Comparison of ENCODE assay signal across 10 mouse cellular contexts in genomic region chr2:180705066-180705465, GRCm38 (mm10). TPM values are rescaled to one million over a fixed set of nuclear protein-coding genes. Genes with fewer than 3 reads are reported as not detected.
DNase-seq lines count a peak whose midpoint lies in the region; ATAC-seq and TF ChIP-seq lines count a peak whose summit lies in the region.
"Had no signal": no experiment of that assay in that cellular context is flagged by ENCODE, and none has a peak within 500 bp of the region (broad histone marks: within the 10 kb centered on the region; RNA-seq: fewer than 3 reads in every experiment).

No protein-coding gene starts in this region.

- TF ChIP-seq CTCF in heart, postnatal 0 days (IDR thresholded peaks at IDR 0.05; ENCODE audit: low read depth): no peak
- TF ChIP-seq CTCF in spleen, adult 2 months (IDR thresholded peaks at IDR 0.05; ENCODE audit: extremely low read depth, insufficient read depth, insufficient read length, insufficient replicate concordance): no peak

- H3K4me1 ChIP-seq in heart, postnatal 0 days (ENCODE audit: control insufficient read depth, insufficient read depth): peaks cover 49% of the 10 kb centered on the region
- H3K4me1 ChIP-seq in spleen, adult 2 months (ENCODE audit: control insufficient read depth, insufficient read depth, insufficient read length): peaks cover 24% of the 10 kb centered on the region
- peaks cover 78% of the 10 kb centered on the region for H3K4me1 ChIP-seq in liver, embryonic 13.5 days (replicated peaks)
- H3K4me1 ChIP-seq in stomach, embryonic 15.5 days: peaks cover 35% of the 10 kb centered on the region

- TF ChIP-seq POLR2A in spleen, adult 2 months (IDR thresholded peaks at IDR 0.05; ENCODE audit: low read depth, low read length): no peak; the same call in 1 of the 2 replicates

- 64% methylated on average over 3 of the region's 3 CpGs for WGBS in heart, postnatal 0 days
- 22% methylated on average over 3 of the region's 3 CpGs for WGBS in spleen, adult 2 months
- WGBS in liver, embryonic 13.5 days (ENCODE audit: insufficient replicate concordance): 38% methylated on average over 3 of the region's 3 CpGs
- WGBS in stomach, embryonic 15.5 days: 71% methylated on average over 3 of the region's 3 CpGs

- H3K27me3 ChIP-seq in heart, postnatal 0 days (ENCODE audit: control insufficient read depth, insufficient read depth, low read length): no peaks in the 10 kb centered on the region
- no peaks in the 10 kb centered on the region for H3K27me3 ChIP-seq in spleen, adult 2 months (ENCODE audit: control insufficient read depth, insufficient read depth, low read length)
- no peaks in the 10 kb centered on the region for H3K27me3 ChIP-seq in liver, embryonic 13.5 days
- H3K27me3 ChIP-seq in stomach, embryonic 15.5 days (replicated peaks): no peaks in the 10 kb centered on the region
- H3K27me3 ChIP-seq: hindbrain, embryonic 13.5 days had no signal

- peak overlapping the region; percentile 27 for H3K4me2 ChIP-seq in heart, postnatal 0 days (ENCODE audit: low read depth, low read length)
- peak overlapping the region; percentile 90 for H3K4me2 ChIP-seq in liver, embryonic 13.5 days
- no peak overlapping the region for H3K4me2 ChIP-seq in stomach, embryonic 15.5 days
- H3K4me2 ChIP-seq: hindbrain, embryonic 13.5 days had no signal

- no peak overlapping the region for H3K4me3 ChIP-seq in heart, postnatal 0 days (ENCODE audit: low read depth, low read length)
- peak overlapping the region; percentile 4; the same call in 1 of the 2 replicates for H3K4me3 ChIP-seq in spleen, adult 2 months (ENCODE audit: extremely low read depth, insufficient read depth, insufficient read length)
- 0 out of 2 replicates have a peak overlapping the region, but pooled peaks have one; percentile 10 for H3K4me3 ChIP-seq in liver, embryonic 13.5 days (replicated peaks)
- H3K4me3 ChIP-seq in stomach, embryonic 15.5 days (replicated peaks): no peak overlapping the region
- H3K4me3 ChIP-seq: hindbrain, embryonic 13.5 days had no signal

- no peak for DNase-seq in heart, postnatal 0 days (ENCODE audit: low spot score)
- no peak for DNase-seq in heart, adult 18-20 months
- DNase-seq in spleen, adult 2 months (ENCODE audit: low read depth in 1 of 2, low spot score in 2 of 2): no peak
- no peak for DNase-seq in spleen, postnatal 10 days (ENCODE audit: low spot score in 2 of 2)
- DNase-seq in liver, embryonic 13.5 days: no peak
- no peak for DNase-seq in cerebellum, adult 8-10 months
- DNase-seq in frontal cortex, postnatal 10 days (ENCODE audit: low spot score in 2 of 2): no peak
- DNase-seq: retina, postnatal 1 day had no signal

- H3K36me3 ChIP-seq in heart, postnatal 0 days (replicated peaks; ENCODE audit: control insufficient read depth, insufficient read depth, low read length): no peaks in the 10 kb centered on the region
- no peaks in the 10 kb centered on the region for H3K36me3 ChIP-seq in spleen, adult 2 months (ENCODE audit: control insufficient read depth, insufficient read depth, low read length)
- peaks cover 27% of the 10 kb centered on the region for H3K36me3 ChIP-seq in liver, embryonic 13.5 days
- no peaks in the 10 kb centered on the region for H3K36me3 ChIP-seq in stomach, embryonic 15.5 days
- H3K36me3 ChIP-seq: hindbrain, embryonic 13.5 days had no signal

- ATAC-seq in heart, postnatal 0 days (ENCODE audit: insufficient read depth, low read depth): no peak
- no peak for ATAC-seq in liver, embryonic 13.5 days (ENCODE audit: low read depth)
- ATAC-seq in stomach, embryonic 15.5 days (ENCODE audit: insufficient read depth, low FRiP score, low read depth): no peak

- peak overlapping the region; percentile 83 for H3K27ac ChIP-seq in heart, postnatal 0 days (ENCODE audit: low read depth)
- peak overlapping the region; percentile 75 for H3K27ac ChIP-seq in spleen, adult 2 months (ENCODE audit: insufficient read depth, low read length)
- peak overlapping the region; percentile 93 for H3K27ac ChIP-seq in liver, embryonic 13.5 days
- H3K27ac ChIP-seq in stomach, embryonic 15.5 days: peak overlapping the region; percentile 31; the same call in 1 of the 2 replicates
- H3K27ac ChIP-seq: hindbrain, embryonic 13.5 days had no signal

- no peaks in the 10 kb centered on the region for H3K9me3 ChIP-seq in heart, postnatal 0 days (replicated peaks; ENCODE audit: control insufficient read depth, low read length)
- no peaks in the 10 kb centered on the region for H3K9me3 ChIP-seq in liver, embryonic 13.5 days (replicated peaks)
- H3K9me3 ChIP-seq in stomach, embryonic 15.5 days: no peaks in the 10 kb centered on the region
- H3K9me3 ChIP-seq: hindbrain, embryonic 13.5 days had no signal

- no peak for TF ChIP-seq EP300 in heart, postnatal 0 days (IDR thresholded peaks at IDR 0.05; ENCODE audit: low read depth)

- H3K9ac ChIP-seq in heart, postnatal 0 days (replicated peaks; ENCODE audit: low read depth, low read length): 0 out of 2 replicates have a peak overlapping the region, but pooled peaks have one; percentile 18
- peak overlapping the region; percentile 97 for H3K9ac ChIP-seq in liver, embryonic 13.5 days
- no peak overlapping the region for H3K9ac ChIP-seq in stomach, embryonic 15.5 days
- H3K9ac ChIP-seq: hindbrain, embryonic 13.5 days had no signal

RNA-seq across cellular contexts. Expression of gene Dido1, which starts 4.7 kb away (rescaled TPM):
- total RNA-seq in heart, postnatal 0 days (2014; rRNA removed; ENCODE audit: low replicate concordance): 22.8 and 28.3 TPM in 2 replicates
- polyA plus RNA-seq in heart, postnatal 0 days (2015; fragmentation: Nextera tagmentation; extraction: Ambion mirVana): 9.9 and 12.2 TPM in 2 replicates
- total RNA-seq in heart, adult 18-20 months (2021): 10 to 100 TPM; 25.8 to 29.9 TPM
- polyA plus RNA-seq in spleen, adult 2 months (2012; rRNA removed): 11.4 and 12.5 TPM in 2 replicates
- 10.1 and 12.7 TPM in 2 replicates for polyA plus RNA-seq in liver, embryonic 13.5 days (2015; fragmentation: Nextera tagmentation; extraction: Ambion mirVana)
- 25.2 and 26.8 TPM in 2 replicates for polyA plus RNA-seq in stomach, embryonic 15.5 days (2015; fragmentation: Nextera tagmentation; extraction: Ambion mirVana)

RNA-seq across cellular contexts. Expression of gene Gid8, which starts 4.9 kb away (rescaled TPM):
- 26.7 and 29.8 TPM in 2 replicates for total RNA-seq in heart, postnatal 0 days (2014; rRNA removed; ENCODE audit: low replicate concordance)
- polyA plus RNA-seq in heart, postnatal 0 days (2015; fragmentation: Nextera tagmentation; extraction: Ambion mirVana): 51.9 and 52.6 TPM in 2 replicates
- 10 to 100 TPM; 55.8 to 59.5 TPM for total RNA-seq in heart, adult 18-20 months (2021)
- 21.1 and 22.8 TPM in 2 replicates for polyA plus RNA-seq in spleen, adult 2 months (2012; rRNA removed)
- polyA plus RNA-seq in liver, embryonic 13.5 days (2015; fragmentation: Nextera tagmentation; extraction: Ambion mirVana): 116 and 126 TPM in 2 replicates
- 61.4 TPM in 2 replicates for polyA plus RNA-seq in stomach, embryonic 15.5 days (2015; fragmentation: Nextera tagmentation; extraction: Ambion mirVana)

RNA-seq across cellular contexts. Expression of gene Slc17a9, which starts 20.0 kb away (rescaled TPM):
- 1.5 TPM in 1 of 2 replicates, not detected in the other for total RNA-seq in heart, postnatal 0 days (2014; rRNA removed; ENCODE audit: low replicate concordance)
- polyA plus RNA-seq in heart, postnatal 0 days (2015; fragmentation: Nextera tagmentation; extraction: Ambion mirVana): 0.44 and 0.60 TPM in 2 replicates
- under 1 TPM; 0.10 to 0.54 TPM for total RNA-seq in heart, adult 18-20 months (2021)
- polyA plus RNA-seq in spleen, adult 2 months (2012; rRNA removed): 43.9 and 48.1 TPM in 2 replicates
- polyA plus RNA-seq in liver, embryonic 13.5 days (2015; fragmentation: Nextera tagmentation; extraction: Ambion mirVana): 4.8 and 5.5 TPM in 2 replicates
- polyA plus RNA-seq in stomach, embryonic 15.5 days (2015; fragmentation: Nextera tagmentation; extraction: Ambion mirVana): 3.8 and 4.3 TPM in 2 replicates

Comparison
In these comparisons a context has a peak if more than half of its experiments do, and no peak if none do; other contexts are left out.
1. H3K27ac ChIP-seq: peak in every context shown above with its lines; median percentile 93 in liver, embryonic 13.5 days; 83 in heart, postnatal 0 days; 75 in spleen, adult 2 months; 31 in stomach, embryonic 15.5 days.
2. H3K4me3 ChIP-seq: peak in spleen, adult 2 months (single experiment) and liver, embryonic 13.5 days (single experiment); none in heart, postnatal 0 days (single experiment) and stomach, embryonic 15.5 days (single experiment).